In genomic region chr13:20433221-20433858, GRCm38 (mm10) we compare ENCODE assay signal across 9 mouse cellular contexts.
A peak's percentile ranks its signal among the peaks of the same experiment; 100 is the strongest.
DNase-seq lines count a peak whose midpoint lies in the region; ATAC-seq and TF ChIP-seq lines count a peak whose summit lies in the region.
"Had no signal": no experiment of that assay in that cellular context is flagged by ENCODE, and none has a peak within 500 bp of the region (broad histone marks: within the 10 kb centered on the region; RNA-seq: fewer than 3 reads in every experiment).

No protein-coding gene starts in this region.

- H3K27ac ChIP-seq in intestine, postnatal 0 days (ENCODE audit: low read depth, low read length): 0 out of 2 replicates have a peak overlapping the region, but pooled peaks have one; percentile 16
- no peak overlapping the region for H3K27ac ChIP-seq in thymus, adult 2 months (ENCODE audit: control insufficient read depth, insufficient read depth, low read length)
- H3K27ac ChIP-seq: neural tube, embryonic 13.5 days had no signal

- no peak overlapping the region for H3K9ac ChIP-seq in intestine, postnatal 0 days (ENCODE audit: low read depth, low read length)
- H3K9ac ChIP-seq: neural tube, embryonic 13.5 days had no signal

- intact Hi-C loops in left cerebral cortex, postnatal 10 days (cut with DNase I): no loop called here

- DNase-seq in left cerebral cortex, adult 11 months (ENCODE audit: low spot score): peak; percentile 35
- no peak for DNase-seq in left cerebral cortex, postnatal 10 days (ENCODE audit: extremely low spot score in 1 of 2, low spot score in 2 of 2)
- DNase-seq in adrenal gland, postnatal 10 days: peak; percentile 35
- peak; percentile 14 to 48 for DNase-seq in right cerebral cortex, postnatal 36 days (ENCODE audit: low spot score in 2 of 2)
- no peak for DNase-seq in layer of hippocampus, postnatal 10 days (ENCODE audit: low spot score in 2 of 2)
- DNase-seq in thymus, adult 2 months: no peak
- DNase-seq in layer of hippocampus, adult 9-10 months (ENCODE audit: low spot score): no peak

- TF ChIP-seq CTCF in intestine, postnatal 0 days (IDR thresholded peaks at IDR 0.05; ENCODE audit: low read depth): no peak
- TF ChIP-seq CTCF in thymus, adult 2 months (IDR thresholded peaks at IDR 0.05; ENCODE audit: borderline replicate concordance, control insufficient read depth, extremely low read depth, insufficient read depth, low read length, poor library complexity): no peak

- H3K4me1 ChIP-seq in intestine, postnatal 0 days (replicated peaks; ENCODE audit: control insufficient read depth, insufficient read depth, low read length): no peaks in the 10 kb centered on the region
- H3K4me1 ChIP-seq in thymus, adult 2 months (replicated peaks; ENCODE audit: control insufficient read depth, insufficient read depth, low read length): no peaks in the 10 kb centered on the region

- H3K4me2 ChIP-seq in intestine, postnatal 0 days (replicated peaks; ENCODE audit: low read depth): no peak overlapping the region
- H3K4me2 ChIP-seq: neural tube, embryonic 13.5 days had no signal

- H3K4me3 ChIP-seq in intestine, postnatal 0 days (ENCODE audit: low read depth, low read length): no peak overlapping the region
- H3K4me3 ChIP-seq in thymus, adult 2 months (ENCODE audit: control insufficient read depth, insufficient read depth, low read length): no peak overlapping the region
- H3K4me3 ChIP-seq: neural tube, embryonic 13.5 days had no signal

- H3K9me3 ChIP-seq in intestine, postnatal 0 days (ENCODE audit: control insufficient read depth): no peaks in the 10 kb centered on the region
- H3K9me3 ChIP-seq: neural tube, embryonic 13.5 days had no signal

- 39% methylated on average over 4 of the region's 4 CpGs for WGBS in intestine, postnatal 0 days
- 92% methylated on average over 4 of the region's 4 CpGs for WGBS in thymus, adult 2 months

- no peaks in the 10 kb centered on the region for H3K27me3 ChIP-seq in intestine, postnatal 0 days (replicated peaks; ENCODE audit: control insufficient read depth, insufficient read depth, low read length)
- H3K27me3 ChIP-seq in thymus, adult 2 months (ENCODE audit: control insufficient read depth, insufficient read depth, low read length): no peaks in the 10 kb centered on the region
- H3K27me3 ChIP-seq: neural tube, embryonic 13.5 days had no signal

- no peaks in the 10 kb centered on the region for H3K36me3 ChIP-seq in intestine, postnatal 0 days (ENCODE audit: control insufficient read depth, insufficient read depth)
- H3K36me3 ChIP-seq in thymus, adult 2 months (ENCODE audit: control insufficient read depth, insufficient read depth, low read length): peaks cover 4% of the 10 kb centered on the region
- H3K36me3 ChIP-seq: neural tube, embryonic 13.5 days had no signal

- ATAC-seq in intestine, postnatal 0 days: peak; percentile 96

- no peak for TF ChIP-seq POLR2A in thymus, adult 2 months (IDR thresholded peaks at IDR 0.05; ENCODE audit: control insufficient read depth, extremely low read depth, insufficient read depth, low read length, poor library complexity)

Comparison
In these comparisons a context has a peak if more than half of its experiments do, and no peak if none do; other contexts are left out.
1. DNase-seq: peak in left cerebral cortex, adult 11 months (single experiment), adrenal gland, postnatal 10 days (single experiment) and right cerebral cortex, postnatal 36 days (2 of 2); none in left cerebral cortex, postnatal 10 days (0 of 2), layer of hippocampus, postnatal 10 days (0 of 2), thymus, adult 2 months (single experiment) and layer of hippocampus, adult 9-10 months (single experiment).